Mouse (Mus musculus) neural tube, embryonic 15.5 days (tissue): ENCODE results near the gene Mcur1. TPM values are rescaled to one million over a fixed set of nuclear protein-coding genes. Genes with fewer than 3 reads are reported as not detected.

Experiments
- ATAC-seq: fragments of 200-750 bp; cut with Nextera tagmentation; 2 replicates; pipeline ENCODE4 v1.8.0; 2017; ENCODE audit warnings: mild to moderate bottlenecking, moderate TSS enrichment, moderate library complexity; ENCODE audit not compliant: low FRiP score
- H3K27ac ChIP-seq: fragments of 300-500 bp; sonication (generic); replicated peaks from 2 replicates; pipeline ENCODE4 v1.5.1; 2015; ENCODE audit warnings: mild to moderate bottlenecking, inconsistent platforms
- H3K27me3 ChIP-seq: fragments of 300-500 bp; sonication (generic); replicated peaks from 2 replicates; pipeline ENCODE4 v1.6.1; 2015; ENCODE audit warnings: inconsistent platforms
- H3K36me3 ChIP-seq: fragments of 300-500 bp; sonication (generic); 2 replicates; pipeline ENCODE4 v1.6.1; 2015; ENCODE audit warnings: inconsistent platforms
- H3K4me1 ChIP-seq: fragments of 300-500 bp; sonication (generic); 2 replicates; pipeline ENCODE4 v1.6.1; 2015; ENCODE audit warnings: inconsistent platforms
- H3K4me2 ChIP-seq: fragments of 300-500 bp; sonication (generic); 2 replicates; pipeline ENCODE4 v1.6.1; 2015; ENCODE audit warnings: inconsistent platforms, mild to moderate bottlenecking, moderate library complexity
- H3K4me3 ChIP-seq: fragments of 300-500 bp; sonication (generic); replicated peaks from 2 replicates; pipeline ENCODE4 v1.5.1; 2015; ENCODE audit warnings: mild to moderate bottlenecking, inconsistent platforms
- H3K9ac ChIP-seq: fragments of 300-500 bp; sonication (generic); replicated peaks from 2 replicates; pipeline ENCODE4 v1.6.1; 2015; ENCODE audit warnings: mild to moderate bottlenecking, inconsistent platforms
- H3K9me3 ChIP-seq: fragments of 300-500 bp; sonication (generic); replicated peaks from 2 replicates; pipeline ENCODE4 v1.6.1; 2016; ENCODE audit warnings: inconsistent platforms
- WGBS: fragments of 180-500 bp; shearing (Covaris S2); methylation state at CpG from one replicate; pipeline ENCODE4 v1.1.7; 2015; ENCODE audit warnings: mixed read lengths; 5-methylcytosine and 5-hydroxymethylcytosine counted together
- polyA plus RNA-seq: library from polyadenylated mRNA; unstranded; fragments of >200 nt; fragmentation: Nextera tagmentation; extraction: Ambion mirVana; gene quantifications from 2 replicates; pipeline ENCODE4 v1.2.1, GENCODE M21; 2015

The Mcur1 gene
- polyA plus RNA-seq, 1 experiment from 2014 or later: 6.5 TPM

GRCm38 (mm10) chr13:43562726-43563125 is 2.7 kb upstream of the Mcur1 start:
- H3K4me3 ChIP-seq: no peak overlapping the region
- no peaks in the 10 kb centered on the region for H3K27me3 ChIP-seq
- WGBS: 90% methylated on average over 5 of the region's 5 CpGs
- peaks cover 20% of the 10 kb centered on the region for H3K4me1 ChIP-seq
- no peak overlapping the region for H3K27ac ChIP-seq
- no peak overlapping the region for H3K4me2 ChIP-seq
- H3K9ac ChIP-seq: no peak overlapping the region
- H3K9me3 ChIP-seq: no peaks in the 10 kb centered on the region
- no peaks in the 10 kb centered on the region for H3K36me3 ChIP-seq
- ATAC-seq: no peak

GRCm38 (mm10) chr13:43560458-43561411 is 744 bp upstream of the Mcur1 start:
- Histone ChIP-seq H3K4me2 (peak overlapping the region; percentile 96), H3K9me3 (no peaks in the 10 kb centered on the region), H3K27ac (peak overlapping the region; percentile 91), H3K27me3 (no peaks in the 10 kb centered on the region), H3K4me1 (peaks cover 19% of the 10 kb centered on the region), H3K4me3 (peak overlapping the region; percentile 79), H3K36me3 (no peaks in the 10 kb centered on the region), H3K9ac (peak overlapping the region; percentile 71)
- 0 out of 2 replicates have a peak, but pooled peaks have one; percentile 11 for ATAC-seq
- WGBS: 11% methylated on average over 18 of the region's 18 CpGs

- Histone ChIP-seq H3K27ac (no peak overlapping the region), H3K9me3 (no peaks in the 10 kb centered on the region), H3K4me3 (peak overlapping the region; percentile 79), H3K4me2 (peak overlapping the region; percentile 96), H3K27me3 (no peaks in the 10 kb centered on the region), H3K4me1 (peaks cover 19% of the 10 kb centered on the region), H3K36me3 (peaks cover 9% of the 10 kb centered on the region; the same call in 1 of the 2 replicates), H3K9ac (peak overlapping the region; percentile 71; the same call in 1 of the 2 replicates)
- WGBS: 27% methylated on average over 6 of the region's 6 CpGs
- ATAC-seq: no peak
These were observed 1.0 kb downstream of the Mcur1 start for GRCm38 (mm10) chr13:43558959-43559358.

GRCm38 (mm10) chr13:43558357-43558756 is 1.6 kb downstream of the Mcur1 start:
- WGBS: 46% methylated on average over 6 of the region's 6 CpGs
- no peak overlapping the region for H3K27ac ChIP-seq
- peaks cover 14% of the 10 kb centered on the region; the same call in 1 of the 2 replicates for H3K36me3 ChIP-seq
- no peak for ATAC-seq
- peaks cover 19% of the 10 kb centered on the region for H3K4me1 ChIP-seq
- no peaks in the 10 kb centered on the region for H3K9me3 ChIP-seq
- H3K27me3 ChIP-seq: no peaks in the 10 kb centered on the region
- H3K4me3 ChIP-seq: no peak overlapping the region
- H3K4me2 ChIP-seq: peak overlapping the region; percentile 96
- no peak overlapping the region for H3K9ac ChIP-seq

GRCm38 (mm10) chr13:43556913-43557542 is 3.0 kb downstream of the Mcur1 start:
- Histone ChIP-seq H3K27ac (no peak overlapping the region), H3K9me3 (no peaks in the 10 kb centered on the region), H3K4me1 (peaks cover 19% of the 10 kb centered on the region), H3K9ac (no peak overlapping the region), H3K27me3 (no peaks in the 10 kb centered on the region), H3K4me3 (no peak overlapping the region), H3K4me2 (no peak overlapping the region), H3K36me3 (peaks cover 25% of the 10 kb centered on the region)
- ATAC-seq: no peak
- 91% methylated on average over 9 of the region's 9 CpGs for WGBS

GRCm38 (mm10) chr13:43555321-43555720 is 4.7 kb downstream of the Mcur1 start:
- Histone ChIP-seq H3K9me3 (no peaks in the 10 kb centered on the region), H3K4me3 (no peak overlapping the region), H3K36me3 (peaks cover 31% of the 10 kb centered on the region), H3K9ac (no peak overlapping the region), H3K27ac (no peak overlapping the region), H3K4me1 (peaks cover 19% of the 10 kb centered on the region), H3K27me3 (no peaks in the 10 kb centered on the region), H3K4me2 (no peak overlapping the region)
- WGBS: 90% methylated on average over 9 of the region's 9 CpGs
- no peak for ATAC-seq

GRCm38 (mm10) chr13:43554827-43555226 is 5.2 kb downstream of the Mcur1 start:
- no peak overlapping the region for H3K9ac ChIP-seq
- no peak overlapping the region for H3K4me2 ChIP-seq
- WGBS: 88% methylated on average over 7 of the region's 7 CpGs
- H3K4me3 ChIP-seq: no peak overlapping the region
- ATAC-seq: no peak
- H3K27ac ChIP-seq: no peak overlapping the region
- no peaks in the 10 kb centered on the region for H3K9me3 ChIP-seq
- no peaks in the 10 kb centered on the region for H3K27me3 ChIP-seq
- peaks cover 35% of the 10 kb centered on the region for H3K36me3 ChIP-seq
- peaks cover 19% of the 10 kb centered on the region for H3K4me1 ChIP-seq

- no peak overlapping the region for H3K4me3 ChIP-seq
- no peak overlapping the region for H3K9ac ChIP-seq
- no peak overlapping the region for H3K4me2 ChIP-seq
- H3K36me3 ChIP-seq: peaks cover 41% of the 10 kb centered on the region
- H3K9me3 ChIP-seq: no peaks in the 10 kb centered on the region
- WGBS: 90% methylated on average over 8 of the region's 8 CpGs
- no peak overlapping the region for H3K27ac ChIP-seq
- ATAC-seq: no peak
- no peaks in the 10 kb centered on the region for H3K4me1 ChIP-seq
- H3K27me3 ChIP-seq: no peaks in the 10 kb centered on the region
These were observed 9.3 kb downstream of the Mcur1 start for GRCm38 (mm10) chr13:43550676-43551075.

- H3K9ac ChIP-seq: no peak overlapping the region
- no peak overlapping the region for H3K27ac ChIP-seq
- H3K4me3 ChIP-seq: no peak overlapping the region
- H3K4me2 ChIP-seq: no peak overlapping the region
- no peaks in the 10 kb centered on the region for H3K9me3 ChIP-seq
- H3K27me3 ChIP-seq: no peaks in the 10 kb centered on the region
- no peaks in the 10 kb centered on the region for H3K4me1 ChIP-seq
- H3K36me3 ChIP-seq: peaks cover 44% of the 10 kb centered on the region
- 91% methylated on average over 7 of the region's 7 CpGs for WGBS
- no peak for ATAC-seq
These were observed 10.1 kb downstream of the Mcur1 start for GRCm38 (mm10) chr13:43549870-43550269.

- Histone ChIP-seq H3K9ac (no peak overlapping the region), H3K4me2 (no peak overlapping the region), H3K4me1 (no peaks in the 10 kb centered on the region), H3K4me3 (no peak overlapping the region), H3K27ac (no peak overlapping the region), H3K27me3 (no peaks in the 10 kb centered on the region), H3K36me3 (peaks cover 42% of the 10 kb centered on the region), H3K9me3 (no peaks in the 10 kb centered on the region)
- ATAC-seq: no peak
- WGBS: 92% methylated on average over 11 of the region's 11 CpGs
These were observed 10.8 kb downstream of the Mcur1 start for GRCm38 (mm10) chr13:43549078-43549698.

- Histone ChIP-seq H3K9me3 (no peaks in the 10 kb centered on the region), H3K4me2 (no peak overlapping the region), H3K27ac (no peak overlapping the region), H3K4me3 (no peak overlapping the region), H3K4me1 (no peaks in the 10 kb centered on the region), H3K36me3 (peaks cover 41% of the 10 kb centered on the region), H3K9ac (no peak overlapping the region), H3K27me3 (no peaks in the 10 kb centered on the region)
- WGBS: 85% methylated on average over 5 of the region's 5 CpGs
- ATAC-seq: no peak
These were observed 11.4 kb downstream of the Mcur1 start for GRCm38 (mm10) chr13:43548617-43549016.
